Mouse (Mus musculus): ENCODE measurements around the gene Eif3d. TPM values are rescaled to one million over a fixed set of nuclear protein-coding genes. Genes with fewer than 3 reads are reported as not detected.

Eif3d gene
- total RNA-seq, 2 experiments from 2014 or later = 96.9 to 102 TPM

GRCm38 (mm10) chr15:77919441-77919840, 51.2 kb downstream of the Eif3d start:
- no peak for DNase-seq

GRCm38 (mm10) chr15:77916851-77917544, 53.6 kb downstream of the Eif3d start:
- DNase-seq = peak; percentile 85 to 87

- DNase-seq = no peak
These were observed 55.3 kb downstream of the Eif3d start for GRCm38 (mm10) chr15:77915287-77915686.

GRCm38 (mm10) chr15:77914507-77914906, 56.1 kb downstream of the Eif3d start:
- no peak for DNase-seq

- DNase-seq = no peak
These were observed 57.6 kb downstream of the Eif3d start for GRCm38 (mm10) chr15:77913054-77913453.

- no peak for DNase-seq
These were observed 58.0 kb downstream of the Eif3d start for GRCm38 (mm10) chr15:77912585-77912984.

GRCm38 (mm10) chr15:77912048-77912447, 58.6 kb downstream of the Eif3d start:
- no peak for DNase-seq

GRCm38 (mm10) chr15:77911065-77911464, 59.5 kb downstream of the Eif3d start:
- DNase-seq = no peak

Other genes starting within 250 kb of the Eif3d start
- gene Apol9b, start 241.8 kb downstream of the Eif3d start, total RNA-seq (2021) = not detected
- 1 to 10 TPM; 4.0 to 6.7 TPM for gene Apol8, start 213.8 kb downstream of the Eif3d start, total RNA-seq (2021)
- gene Myh9, start 128.6 kb downstream of the Eif3d start, total RNA-seq (2021) = 100 to 1,000 TPM in 1 of 2 experiments, 10 to 100 TPM in 1; 92.4 to 103 TPM
- 100 to 1,000 TPM; 125 to 135 TPM for gene Txn2, start 41.8 kb downstream of the Eif3d start, total RNA-seq (2021)
- gene Foxred2, start 14.1 kb downstream of the Eif3d start, total RNA-seq (2021) = 10 to 100 TPM; 10.5 to 11.8 TPM
- gene Cacng2, start 149.2 kb upstream of the Eif3d start, total RNA-seq (2021) = 10 to 100 TPM; 36.1 to 37.5 TPM
- gene Ift27, start 203.3 kb upstream of the Eif3d start, total RNA-seq (2021) = 10 to 100 TPM; 19.9 to 20.3 TPM
- gene Pvalb, start 235.6 kb upstream of the Eif3d start, total RNA-seq (2021) = 10 to 100 TPM; 52.0 to 62.7 TPM

All from layer of hippocampus, postnatal 36 days (tissue).